Comparison of ENCODE assay signal across 21 mouse cellular contexts in genomic region chr8:72145511-72145910, GRCm38 (mm10). TPM values are rescaled to one million over a fixed set of nuclear protein-coding genes. Genes with fewer than 3 reads are reported as not detected.
DNase-seq lines count a peak whose midpoint lies in the region; ATAC-seq and TF ChIP-seq lines count a peak whose summit lies in the region.
"Had no signal": no experiment of that assay in that cellular context is flagged by ENCODE, and none has a peak within 500 bp of the region (broad histone marks: within the 10 kb centered on the region; RNA-seq: fewer than 3 reads in every experiment).

No protein-coding gene starts in this region.

- H3K79me2 ChIP-seq in myocyte (ENCODE audit: control insufficient read depth, insufficient read depth) = peaks cover 27% of the 10 kb centered on the region

- no peak for TF ChIP-seq POLR2A in bone marrow macrophage, adult 2 months (IDR thresholded peaks at IDR 0.05; ENCODE audit: borderline replicate concordance, low read depth, low read length)
- TF ChIP-seq POLR2A in myocyte (IDR thresholded peaks at IDR 0.05; ENCODE audit: insufficient read length, low read depth) = peak; percentile 26

- WGBS in limb, embryonic 15.5 days = 83% methylated on average over 3 of the region's 3 CpGs
- WGBS in limb, embryonic 10.5 days = 96% methylated on average over 3 of the region's 3 CpGs

- no peaks in the 10 kb centered on the region for H3K27me3 ChIP-seq in limb, embryonic 15.5 days
- H3K27me3 ChIP-seq in limb, embryonic 10.5 days (ENCODE audit: low read depth, poor library complexity, severe bottlenecking) = no peaks in the 10 kb centered on the region
- no peaks in the 10 kb centered on the region for H3K27me3 ChIP-seq in myocyte (ENCODE audit: control insufficient read depth, insufficient read depth, insufficient read length)
- H3K27me3 ChIP-seq: neural tube, embryonic 12.5 days had no signal

- no peaks in the 10 kb centered on the region for H3K4me1 ChIP-seq in limb, embryonic 15.5 days
- H3K4me1 ChIP-seq in limb, embryonic 10.5 days = no peaks in the 10 kb centered on the region
- peaks cover 39% of the 10 kb centered on the region for H3K4me1 ChIP-seq in bone marrow macrophage, adult 2 months (ENCODE audit: control insufficient read depth, insufficient read depth, low read length)
- H3K4me1 ChIP-seq: neural tube, embryonic 12.5 days had no signal

- peaks cover 91% of the 10 kb centered on the region for H3K36me3 ChIP-seq in limb, embryonic 15.5 days
- H3K36me3 ChIP-seq in limb, embryonic 10.5 days = peaks cover 97% of the 10 kb centered on the region
- peaks cover 61% of the 10 kb centered on the region for H3K36me3 ChIP-seq in myocyte (ENCODE audit: control insufficient read depth, insufficient read depth)

- no peak for DNase-seq in limb, embryonic 10.5 days (ENCODE audit: low spot score)
- peak; percentile 75 for DNase-seq in NIH3T3 (ENCODE audit: low read depth)
- DNase-seq in testis, postnatal 10 days (ENCODE audit: low spot score) = no peak
- DNase-seq in layer of hippocampus, adult 11-12 months (ENCODE audit: low spot score) = no peak
- DNase-seq: cerebellum, adult 9-11 months; gastrocnemius, postnatal 25 days; kidney, adult 8-10 months; kidney, postnatal 14 days; left cerebral cortex, postnatal 4 days; right cerebral cortex, adult 18-20 months had no signal

- no peaks in the 10 kb centered on the region for H3K9me3 ChIP-seq in limb, embryonic 15.5 days
- H3K9me3 ChIP-seq in limb, embryonic 10.5 days (replicated peaks) = no peaks in the 10 kb centered on the region
- H3K9me3 ChIP-seq: neural tube, embryonic 12.5 days had no signal

- no peak overlapping the region for H3ac ChIP-seq in myocyte (ENCODE audit: control insufficient read depth, insufficient read length)

- ATAC-seq in limb, embryonic 15.5 days (ENCODE audit: insufficient number of reproducible peaks, low FRiP score, low TSS enrichment, low read depth) = no peak
- ATAC-seq: CD4-positive, CD25-positive, alpha-beta regulatory T cell, adult 4 months; forebrain, embryonic 14.5 days had no signal

- H3K9ac ChIP-seq in limb, embryonic 15.5 days = no peak overlapping the region
- H3K9ac ChIP-seq: neural tube, embryonic 12.5 days had no signal

- no peak for TF ChIP-seq CTCF in bone marrow macrophage, adult 2 months (IDR thresholded peaks at IDR 0.05; ENCODE audit: low read depth, low read length)

- H3K4me3 ChIP-seq in limb, embryonic 15.5 days = no peak overlapping the region
- H3K4me3 ChIP-seq in limb, embryonic 10.5 days = no peak overlapping the region
- no peak overlapping the region for H3K4me3 ChIP-seq in bone marrow macrophage, adult 2 months (ENCODE audit: insufficient read depth, low read length)
- H3K4me3 ChIP-seq in myocyte = no peak overlapping the region
- H3K4me3 ChIP-seq: erythroblast, embryonic 14.5 days; neural tube, embryonic 12.5 days had no signal

- H3K4me2 ChIP-seq in limb, embryonic 15.5 days = no peak overlapping the region
- H3K4me2 ChIP-seq in myocyte (ENCODE audit: low read depth) = no peak overlapping the region
- H3K4me2 ChIP-seq: midbrain, embryonic 11.5 days; neural tube, embryonic 12.5 days had no signal

- 0 out of 2 replicates have a peak overlapping the region, but pooled peaks have one; percentile 17 for H3K27ac ChIP-seq in limb, embryonic 15.5 days
- no peak overlapping the region for H3K27ac ChIP-seq in limb, embryonic 10.5 days
- peak overlapping the region; percentile 37 for H3K27ac ChIP-seq in bone marrow macrophage, adult 2 months (ENCODE audit: insufficient read depth, low read depth, low read length)
- H3K27ac ChIP-seq: neural tube, embryonic 12.5 days had no signal

TF ChIP-seq in myocyte, 11 proteins besides CTCF, POLR2A, EP300 and RAD21:
- TF ChIP-seq POLR2AphosphoS2 (IDR thresholded peaks at IDR 0.05; ENCODE audit: insufficient read length, low read depth) (peak; percentile 41), CEBPB (IDR thresholded peaks at IDR 0.05; ENCODE audit: insufficient read depth, poor library complexity, severe bottlenecking) (peak; percentile 31; the same call in 1 of the 2 replicates), E2F4 (IDR thresholded peaks at IDR 0.05; ENCODE audit: insufficient read depth) (no peak)

RNA-seq across cellular contexts. Expression of gene Tpm4, which starts 10.7 kb away (rescaled TPM):
- 665 and 704 TPM in 2 replicates for polyA plus RNA-seq in limb, embryonic 15.5 days (2015; fragmentation: Nextera tagmentation; extraction: Ambion mirVana)
- 828 and 829 TPM in 2 replicates for polyA plus RNA-seq in limb, embryonic 10.5 days (2016; fragmentation: Nextera tagmentation; extraction: Ambion mirVana)
- 235 and 239 TPM in 2 replicates for polyA plus RNA-seq in bone marrow macrophage, adult 2 months (2012; ENCODE audit: insufficient read depth, insufficient read length, missing spikeins)
- 205 TPM for polyA plus RNA-seq in myocyte (2012; fragmentation: generic; extraction: Trizol)

RNA-seq across cellular contexts. Expression of gene Rab8a, which starts 15.5 kb away (rescaled TPM):
- 110 and 133 TPM in 2 replicates for polyA plus RNA-seq in limb, embryonic 15.5 days (2015; fragmentation: Nextera tagmentation; extraction: Ambion mirVana)
- polyA plus RNA-seq in limb, embryonic 10.5 days (2016; fragmentation: Nextera tagmentation; extraction: Ambion mirVana) = 137 and 139 TPM in 2 replicates
- polyA plus RNA-seq in bone marrow macrophage, adult 2 months (2012; ENCODE audit: insufficient read depth, insufficient read length, missing spikeins) = 113 and 128 TPM in 2 replicates
- 84.3 TPM for polyA plus RNA-seq in myocyte (2012; fragmentation: generic; extraction: Trizol)

RNA-seq across cellular contexts. Expression of gene Olfr374, which starts 38.7 kb away (rescaled TPM):
- 0.01 and 0.09 TPM in 2 replicates for polyA plus RNA-seq in limb, embryonic 15.5 days (2015; fragmentation: Nextera tagmentation; extraction: Ambion mirVana)
- polyA plus RNA-seq in limb, embryonic 10.5 days (2016; fragmentation: Nextera tagmentation; extraction: Ambion mirVana) = 0.04 TPM in 1 of 2 replicates, not detected in the other
- 0.32 and 0.52 TPM in 2 replicates for polyA plus RNA-seq in bone marrow macrophage, adult 2 months (2012; ENCODE audit: insufficient read depth, insufficient read length, missing spikeins)
- polyA plus RNA-seq in myocyte (2012; fragmentation: generic; extraction: Trizol) = not detected
- polyA plus RNA-seq: brain, embryonic 14.5 days; erythroblast, embryonic 14.5 days; forebrain, embryonic 14.5 days; heart, embryonic 14.5 days; midbrain, embryonic 11.5 days; neural tube, embryonic 12.5 days had no signal

RNA-seq across cellular contexts. Expression of gene Hsh2d, which starts 43.9 kb away (rescaled TPM):
- polyA plus RNA-seq in limb, embryonic 15.5 days (2015; fragmentation: Nextera tagmentation; extraction: Ambion mirVana) = not detected in 2 replicates
- polyA plus RNA-seq in limb, embryonic 10.5 days (2016; fragmentation: Nextera tagmentation; extraction: Ambion mirVana) = not detected in 2 replicates
- 0.29 TPM in 1 of 2 replicates, not detected in the other for polyA plus RNA-seq in bone marrow macrophage, adult 2 months (2012; ENCODE audit: insufficient read depth, insufficient read length, missing spikeins)
- polyA plus RNA-seq in myocyte (2012; fragmentation: generic; extraction: Trizol) = not detected
- polyA plus RNA-seq: embryonic facial prominence, embryonic 11.5 days; forebrain, embryonic 14.5 days; heart, embryonic 14.5 days; midbrain, embryonic 11.5 days; neural tube, embryonic 12.5 days had no signal
